Mouse (Mus musculus): Measurements from ENCODE around the gene Trmt10a. TPM values are rescaled to one million over a fixed set of nuclear protein-coding genes. Genes with fewer than 3 reads are reported as not detected.
A peak's percentile ranks its signal among the peaks of the same experiment; 100 is the strongest.
"Not testable (repeated sequence)": the region's sequence is repeated elsewhere in the genome, so short reads cannot be mapped to it uniquely, and the experiment has no call there.

The Trmt10a gene
- total RNA-seq, 4 experiments from 2014 or later: 0.80 to 2.5 (median 2.1) TPM

DNA sequence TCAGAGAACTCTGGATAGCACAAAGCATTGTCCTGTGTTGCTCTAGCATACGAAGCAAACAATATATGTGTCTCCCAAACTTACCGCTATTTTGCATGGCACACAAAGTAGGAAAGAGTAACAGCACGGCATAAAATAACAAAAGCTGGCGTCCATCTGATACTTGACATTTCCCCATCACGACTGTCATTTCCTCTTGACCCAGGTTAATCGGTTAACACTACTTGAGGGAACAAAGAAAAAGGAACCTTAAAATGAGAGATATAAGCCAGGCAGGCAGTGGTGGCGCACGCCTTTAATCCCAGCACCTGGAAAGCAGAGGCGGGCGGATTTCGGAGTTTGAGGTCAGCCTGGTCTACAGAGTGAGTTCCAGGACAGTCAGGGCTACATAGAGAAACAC lies 9.3 kb upstream of the Trmt10a start:
- DNase-seq (ENCODE audit: low spot score in 2 of 2): no peak

GRCm38 (mm10) chr3:138134528-138134927 lies 8.7 kb upstream of the Trmt10a start:
- DNase-seq (ENCODE audit: low spot score in 2 of 2): no peak

DNA sequence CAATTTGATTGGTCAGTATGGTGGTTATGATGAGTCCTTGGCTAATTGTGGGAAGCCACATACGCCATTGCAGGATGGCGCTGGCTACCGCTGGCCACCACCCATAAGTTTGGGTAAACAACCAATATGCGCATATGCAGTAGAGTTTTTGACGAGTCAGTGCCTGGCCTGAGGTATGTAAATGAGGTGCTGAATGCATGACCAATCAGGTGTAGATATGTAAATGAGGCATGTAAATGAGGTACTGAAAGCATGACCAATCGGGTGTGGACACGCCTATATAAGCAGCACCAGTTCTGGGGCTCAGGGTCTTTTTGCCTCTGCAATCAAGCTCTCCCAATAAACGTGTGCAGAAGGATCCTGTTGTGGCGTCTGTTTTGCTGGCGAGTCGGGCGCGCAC lies 5.1 kb upstream of the Trmt10a start:
- not testable (repeated sequence) for DNase-seq (ENCODE audit: low spot score in 2 of 2)

DNA sequence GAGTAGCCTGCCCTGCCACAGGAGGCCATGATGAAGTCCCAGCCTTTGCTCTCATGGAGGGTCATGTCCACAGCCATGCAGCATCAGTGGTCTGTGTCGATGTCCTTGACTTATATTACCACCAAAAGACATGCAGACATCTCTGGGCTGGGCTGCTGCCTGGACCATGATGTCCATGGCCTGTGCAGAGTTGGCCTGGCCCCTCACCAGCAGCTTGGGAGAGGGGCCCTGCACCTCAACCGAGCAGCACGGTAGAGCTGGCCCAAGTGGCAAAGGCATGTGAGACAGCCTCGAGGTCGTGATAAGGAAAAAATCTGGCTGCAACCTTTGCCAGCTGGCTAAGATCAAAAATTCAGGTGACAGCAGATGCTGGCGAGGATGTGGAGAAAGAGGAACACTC lies 3.6 kb upstream of the Trmt10a start:
- DNase-seq (ENCODE audit: low spot score in 2 of 2): no peak

GRCm38 (mm10) chr3:138142052-138142732 lies 1.1 kb upstream of the Trmt10a start:
- DNase-seq (ENCODE audit: low spot score in 2 of 2): peak; percentile 38 to 66

DNA sequence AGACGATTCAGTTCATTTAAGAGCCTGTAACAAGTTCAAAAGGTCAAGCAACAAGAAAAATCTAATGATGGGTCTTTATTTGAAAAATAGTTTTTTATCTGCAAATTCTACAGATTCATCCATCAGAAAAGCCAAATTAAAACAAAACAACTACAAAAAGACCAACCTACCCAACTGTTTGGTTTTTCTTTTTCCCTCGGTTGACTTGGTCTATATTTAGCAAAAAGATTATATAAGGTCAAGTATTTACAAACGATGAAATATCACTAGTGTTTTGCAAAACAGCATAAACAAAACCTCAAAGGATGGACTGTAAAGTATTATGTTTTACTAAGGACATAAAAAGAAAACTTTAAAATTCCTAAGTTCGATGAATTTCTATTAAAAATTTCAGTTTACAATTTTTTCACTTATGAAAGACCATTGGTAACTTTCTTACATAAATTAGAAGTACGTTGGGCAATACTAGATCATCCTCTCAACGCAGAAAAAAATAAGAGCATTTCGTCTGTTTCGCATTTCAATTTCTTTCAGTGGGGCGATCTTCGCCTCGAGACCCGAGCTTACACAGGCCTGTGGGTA lies 424 bp upstream of the Trmt10a start:
- no peak for DNase-seq (ENCODE audit: low spot score in 2 of 2)

- no peak for DNase-seq (ENCODE audit: low spot score in 2 of 2)
Observed at GRCm38 (mm10) chr3:138144060-138144641, 903 bp downstream of the Trmt10a start.

DNA sequence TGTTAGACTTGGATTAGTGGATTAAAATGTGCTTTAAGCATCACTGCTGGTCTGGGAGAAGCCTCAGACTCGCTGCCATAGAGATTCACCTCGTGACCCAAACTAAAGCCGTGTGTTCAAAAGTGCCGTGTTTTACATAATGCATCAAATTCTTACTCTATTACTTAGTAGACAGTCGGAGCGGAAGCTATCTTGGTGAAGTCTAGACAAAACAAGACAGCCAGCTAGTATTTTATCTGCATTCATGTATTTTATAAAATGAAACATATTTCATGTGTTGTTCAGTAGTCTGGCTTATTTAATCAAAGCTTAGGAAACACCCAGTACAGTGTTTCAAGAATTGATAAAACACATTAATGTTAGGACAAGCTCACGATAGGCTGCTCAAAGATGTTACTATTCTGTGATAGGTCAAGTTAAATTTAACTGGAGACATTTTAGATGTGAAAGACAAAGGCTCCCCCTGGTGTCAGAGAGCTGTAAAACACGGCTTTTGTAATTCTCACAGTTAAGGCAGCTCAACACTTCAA lies 1.5 kb downstream of the Trmt10a start, which contains the start of gene Mttp:
Gene Mttp (minus strand): TSS at position 327 of the 530 bp plus-strand sequence.
- peak; percentile 54 to 60 for DNase-seq (ENCODE audit: low spot score in 2 of 2)

GRCm38 (mm10) chr3:138148811-138149210 lies 5.6 kb downstream of the Trmt10a start:
- no peak for DNase-seq (ENCODE audit: low spot score in 2 of 2)

GRCm38 (mm10) chr3:138155062-138155461 lies 11.8 kb downstream of the Trmt10a start:
- DNase-seq (ENCODE audit: low spot score in 2 of 2): no peak

DNA sequence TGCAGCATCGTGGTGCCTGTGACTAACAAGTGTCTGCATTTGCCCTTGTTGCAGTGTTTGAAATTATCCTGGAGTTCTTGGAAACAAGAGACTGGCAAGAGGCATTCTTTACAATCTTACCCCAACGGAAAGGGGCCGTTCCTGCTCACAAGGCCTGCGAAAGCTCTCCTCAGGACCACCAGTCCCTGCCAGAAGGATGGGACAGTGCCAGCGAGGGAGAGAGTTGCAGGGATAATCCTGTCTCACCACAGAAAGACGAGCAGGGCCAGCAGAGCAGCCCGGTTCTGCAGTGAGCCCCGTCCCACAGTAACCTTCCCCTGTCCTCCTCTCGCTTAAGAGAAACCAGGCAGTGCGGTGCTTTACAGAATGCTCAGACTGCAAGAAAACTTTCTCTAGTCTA lies 13.4 kb downstream of the Trmt10a start:
- no peak for DNase-seq (ENCODE audit: low spot score in 2 of 2)

DNA sequence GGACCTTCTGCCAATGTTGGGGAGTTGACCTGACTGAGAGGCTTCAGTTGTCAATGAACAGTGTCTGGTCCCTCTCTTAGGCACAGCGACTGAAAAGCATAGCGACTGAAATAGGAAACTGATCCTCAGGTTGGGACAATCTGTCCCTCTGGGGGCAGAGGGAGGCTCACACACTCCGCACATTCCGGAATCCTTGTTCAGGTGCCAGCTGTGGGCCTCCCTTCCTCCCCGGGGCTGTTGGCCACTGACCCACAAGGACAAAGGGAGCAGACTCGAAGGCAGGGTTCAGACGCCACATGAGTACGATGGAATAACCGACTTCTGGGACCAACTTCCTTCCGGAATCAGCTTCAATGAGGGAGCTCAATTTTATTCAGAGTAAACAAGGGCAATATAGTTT lies 18.4 kb downstream of the Trmt10a start:
- DNase-seq (ENCODE audit: low spot score in 2 of 2): no peak

GRCm38 (mm10) chr3:138162553-138163183 lies 19.4 kb downstream of the Trmt10a start:
- no peak for DNase-seq (ENCODE audit: low spot score in 2 of 2)

DNA sequence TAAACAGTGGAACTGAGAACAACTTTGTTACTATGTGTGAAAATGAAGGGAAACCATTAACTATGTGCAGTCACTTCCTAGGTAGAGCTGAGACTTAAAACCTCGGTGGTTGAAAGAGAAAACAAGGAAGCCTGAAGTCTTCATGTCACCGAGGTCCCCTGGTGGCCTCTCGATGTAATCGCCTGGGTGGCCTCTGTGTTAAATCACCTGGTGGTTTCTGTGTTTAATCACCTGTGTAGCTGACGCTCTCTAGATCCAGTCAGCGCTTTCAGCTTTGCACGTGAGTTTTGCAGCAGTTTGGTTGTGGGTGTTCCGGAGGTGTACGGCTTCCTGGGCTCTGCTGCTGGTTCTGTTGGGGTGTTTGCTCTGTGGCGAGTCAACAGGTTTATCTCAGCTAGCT lies 30.0 kb downstream of the Trmt10a start:
- DNase-seq (ENCODE audit: low spot score in 2 of 2): no peak

DNA sequence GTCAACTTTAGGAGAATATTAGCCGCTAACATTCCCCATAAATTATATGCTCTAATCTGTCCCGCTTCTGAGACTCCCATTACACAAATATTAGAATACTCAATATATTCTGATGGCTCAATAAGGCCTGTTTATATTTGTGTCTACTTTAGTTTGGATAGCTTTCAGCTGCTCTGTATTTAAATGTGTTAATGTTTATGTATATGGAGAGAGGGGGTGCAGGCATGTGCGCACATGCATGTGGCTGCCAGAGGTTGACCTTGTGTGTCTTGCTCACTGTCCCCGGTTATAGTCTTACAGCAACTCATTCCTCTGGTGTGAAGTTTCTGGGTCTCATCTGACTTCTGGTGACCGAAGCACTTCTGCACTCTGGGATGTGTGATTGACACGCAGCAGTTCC lies 32.3 kb downstream of the Trmt10a start:
- no peak for DNase-seq (ENCODE audit: low spot score in 2 of 2)

- no peak for DNase-seq (ENCODE audit: low spot score in 2 of 2)
Observed at GRCm38 (mm10) chr3:138182019-138182418, 38.8 kb downstream of the Trmt10a start.

DNA sequence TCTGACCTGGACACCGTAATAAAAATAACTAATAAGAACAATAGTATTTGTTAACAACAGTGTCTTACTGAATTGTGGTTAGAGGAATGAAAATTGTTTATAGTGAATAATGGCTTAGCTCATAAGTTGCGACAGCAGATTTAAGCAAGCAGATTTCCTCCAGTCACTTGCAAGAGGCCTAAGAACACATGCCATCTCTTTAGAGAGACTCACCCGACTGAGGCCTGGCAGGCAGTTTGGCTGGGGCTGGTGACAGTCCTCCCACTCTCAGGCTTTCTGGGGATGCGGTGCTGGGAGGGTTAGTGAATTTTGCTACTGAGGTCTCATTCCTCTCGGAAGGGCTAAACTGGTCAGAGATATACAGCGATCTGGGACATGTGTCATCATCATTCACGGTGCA lies 40.1 kb downstream of the Trmt10a start:
- no peak for DNase-seq (ENCODE audit: low spot score in 2 of 2)

DNA sequence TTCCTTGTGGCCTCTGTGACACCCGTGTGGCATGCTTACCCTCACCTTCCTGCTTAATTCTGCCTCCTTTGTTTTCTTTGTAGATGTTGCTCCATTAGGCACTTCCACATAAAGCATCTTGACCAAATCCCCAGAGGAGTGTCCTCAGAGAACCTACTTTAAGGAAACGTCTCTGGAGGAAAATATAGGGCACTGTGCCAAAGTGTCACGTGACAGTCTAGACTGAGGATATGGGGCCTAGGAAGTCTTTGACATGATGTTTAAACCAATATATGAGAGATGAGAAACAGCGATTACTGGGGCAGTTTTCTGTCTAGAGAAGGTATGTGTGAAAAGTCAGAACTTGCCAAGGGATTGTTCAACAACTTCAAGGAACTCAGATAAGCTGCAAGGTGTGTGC lies 42.0 kb downstream of the Trmt10a start:
- DNase-seq (ENCODE audit: low spot score in 2 of 2): no peak

DNA sequence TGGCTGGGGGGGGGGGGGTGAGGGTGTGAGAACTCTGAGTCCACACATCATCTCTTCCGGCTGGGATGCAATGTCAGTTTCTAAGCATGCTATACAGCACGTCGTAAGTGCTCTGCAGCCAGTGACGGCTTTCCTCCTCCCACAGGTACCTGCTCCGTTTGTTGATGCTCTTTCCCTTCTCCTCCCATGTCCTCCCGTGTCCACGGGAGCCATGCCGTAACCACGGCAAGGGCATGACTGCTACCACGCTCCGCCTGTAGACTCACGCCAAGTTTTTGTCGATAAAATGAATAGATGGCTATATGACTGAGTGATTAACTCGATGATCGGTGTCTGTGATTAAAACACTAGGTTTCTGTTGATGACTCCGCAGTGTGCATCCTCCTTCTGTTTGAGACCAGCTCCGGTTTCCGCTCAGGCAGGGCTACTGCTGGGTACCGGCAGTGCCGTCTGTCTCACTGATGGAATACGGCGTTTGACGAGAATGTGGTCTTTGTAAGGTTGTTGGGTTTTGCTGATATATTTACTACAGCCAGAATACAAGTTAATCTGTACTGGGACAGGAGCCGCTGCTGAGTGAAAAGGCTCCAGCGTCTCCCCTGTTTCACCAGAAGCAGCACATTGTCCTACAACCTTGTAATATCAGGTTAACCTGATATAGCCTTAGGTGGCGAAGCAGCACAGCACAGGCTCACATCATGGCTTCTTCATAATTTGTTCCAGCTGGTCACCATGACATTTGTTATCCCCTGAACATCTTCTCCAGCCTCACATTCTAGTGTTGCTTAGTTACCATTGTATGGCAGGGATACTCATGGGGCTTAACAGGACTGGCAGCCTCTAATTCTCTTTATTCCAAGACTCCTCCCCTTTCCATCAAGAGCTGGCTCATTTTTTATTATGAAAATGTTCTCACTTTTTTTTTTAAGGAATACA lies 43.0 kb downstream of the Trmt10a start:
- DNase-seq (ENCODE audit: low spot score in 2 of 2): no peak

DNA sequence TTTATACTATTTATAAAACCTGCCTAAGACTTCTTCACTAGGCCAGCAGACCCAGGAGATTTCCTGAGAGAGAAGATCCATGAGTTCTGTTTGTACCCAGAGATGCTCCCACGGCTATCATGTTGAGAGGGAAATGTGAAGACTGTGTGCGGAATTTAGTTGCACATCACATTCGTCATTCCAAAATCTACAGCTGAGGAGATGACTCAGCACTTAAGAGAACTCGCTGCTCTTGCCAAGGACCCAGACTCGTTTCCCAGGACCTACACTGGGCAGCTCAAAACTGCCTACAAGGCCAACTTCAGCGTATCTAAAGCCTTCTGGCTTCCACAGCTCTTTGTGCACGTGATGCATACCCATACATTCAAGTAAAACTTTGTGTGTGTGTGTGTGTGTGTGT lies 49.0 kb downstream of the Trmt10a start:
- no peak for DNase-seq (ENCODE audit: low spot score in 2 of 2)

DNA sequence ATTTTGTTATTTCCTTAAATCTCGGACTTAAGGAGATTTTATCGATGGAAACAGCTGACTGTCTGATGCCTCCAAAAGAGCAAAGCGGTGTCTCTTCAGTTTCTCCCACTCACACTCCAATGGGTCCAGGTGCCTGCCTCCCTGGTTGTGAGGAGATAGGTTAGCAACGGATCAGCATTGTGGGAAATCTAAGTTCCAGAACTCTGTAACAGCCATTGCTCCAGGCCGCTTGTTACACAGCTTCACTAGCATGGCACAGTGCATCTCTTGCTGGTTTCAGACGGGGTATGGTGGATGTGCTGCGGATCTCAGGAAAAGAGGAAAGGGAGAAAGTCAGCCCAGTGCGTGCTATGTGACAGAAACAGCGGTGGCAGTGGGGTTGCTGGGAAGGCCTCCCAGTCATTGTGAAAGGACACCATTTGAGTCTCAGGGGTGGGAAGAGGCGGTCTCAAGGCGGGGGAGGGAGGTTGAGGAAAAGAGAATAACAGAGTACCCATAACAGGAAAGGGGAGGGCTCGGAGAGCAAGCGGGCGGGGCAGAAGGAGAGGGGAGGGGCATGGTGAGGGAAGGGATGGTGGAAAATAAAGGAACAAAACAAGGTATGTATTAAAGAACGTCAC lies 50.5 kb downstream of the Trmt10a start, which contains the start of gene 4930579F01Rik:
Gene 4930579F01Rik (minus strand): TSS at position 143 of the 620 bp plus-strand sequence.
- no peak for DNase-seq (ENCODE audit: low spot score in 2 of 2)

Measured in gastrocnemius, adult 8-10 months (tissue).